ENCODE assay signal across 24 mouse cellular contexts in the genomic region with DNA sequence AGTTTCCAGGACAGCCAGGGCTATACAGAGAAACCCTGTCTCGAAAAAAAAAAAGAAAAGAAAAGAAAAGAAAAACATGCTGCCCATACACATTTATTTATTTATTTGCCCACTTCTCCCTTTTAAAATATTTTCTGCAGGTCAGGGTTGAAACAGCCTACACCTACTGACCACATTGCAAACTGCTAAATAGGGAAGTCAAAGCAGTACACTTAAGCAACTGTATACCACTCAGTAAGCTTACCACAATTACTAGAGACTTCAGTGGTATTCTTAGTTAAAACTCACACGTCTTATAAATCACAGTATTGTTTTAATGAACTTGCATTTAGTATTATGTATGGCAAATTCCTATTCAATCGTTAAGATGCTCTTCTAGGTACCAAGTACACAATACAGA. TPM values are rescaled to one million over a fixed set of nuclear protein-coding genes. Genes with fewer than 3 reads are reported as not detected.
DNase-seq lines count a peak whose midpoint lies in the region; ATAC-seq lines count a peak whose summit lies in the region.
"Had no signal": no experiment of that assay in that cellular context is flagged by ENCODE, and none has a peak within 500 bp of the region (broad histone marks: within the 10 kb centered on the region; RNA-seq: fewer than 3 reads in every experiment).

No protein-coding gene starts in this region.

- ATAC-seq in megakaryocyte, adult 5-6 weeks (ENCODE audit: poor library complexity, severe bottlenecking) = peak; percentile 43
- no peak for ATAC-seq in hindbrain, embryonic 12.5 days (ENCODE audit: low FRiP score)
- ATAC-seq: forebrain, embryonic 14.5 days; forebrain, postnatal 0 days; hindbrain, postnatal 0 days; inflammation-experienced regulatory T-cells, adult 6 months; intestine, embryonic 16.5 days; Patski had no signal

- peaks cover 21% of the 10 kb centered on the region for H3K4me1 ChIP-seq in hindbrain, embryonic 12.5 days

- H3K4me3 ChIP-seq in hindbrain, embryonic 12.5 days = no peak overlapping the region
- H3K4me3 ChIP-seq: embryonic facial prominence, embryonic 12.5 days; embryonic facial prominence, embryonic 15.5 days; hindbrain, embryonic 13.5 days had no signal

- no peaks in the 10 kb centered on the region for H3K36me3 ChIP-seq in splenic B cell, adult 2 months (ENCODE audit: control insufficient read depth, insufficient read depth, low read length, poor library complexity, severe bottlenecking)
- H3K36me3 ChIP-seq in hindbrain, embryonic 12.5 days = no peaks in the 10 kb centered on the region
- H3K36me3 ChIP-seq: embryonic facial prominence, embryonic 12.5 days; embryonic facial prominence, embryonic 15.5 days; hindbrain, embryonic 13.5 days had no signal

- DNase-seq in A20 (ENCODE audit: low read depth, low spot score) = peak; percentile 24
- DNase-seq in MEL-GATA-1-ER (ENCODE audit: extremely low read depth, low read depth) = peak; percentile 26
- peak; percentile 32 for DNase-seq in splenic B cell, adult 2 months (ENCODE audit: low read depth, low spot score)
- no peak for DNase-seq in neural tube, embryonic 10.5 days (ENCODE audit: extremely low spot score, low spot score)
- no peak for DNase-seq in left cerebral cortex, adult 9 months (ENCODE audit: low spot score in 2 of 2)
- DNase-seq: adrenal gland, postnatal 10 days; adrenal gland, postnatal 36 days; cerebellum, adult 18-20 months; cerebellum, adult 9-10 months; cerebellum, postnatal 14 days; forebrain, postnatal 0 days; gastrocnemius, postnatal 25 days had no signal

- WGBS in hindbrain, embryonic 12.5 days = 85% methylated on average over 3 of the region's 3 CpGs

- H3K4me2 ChIP-seq in hindbrain, embryonic 12.5 days (replicated peaks) = no peak overlapping the region
- H3K4me2 ChIP-seq: embryonic facial prominence, embryonic 12.5 days; embryonic facial prominence, embryonic 15.5 days; heart, embryonic 11.5 days had no signal

- no peak overlapping the region for H3K9ac ChIP-seq in hindbrain, embryonic 12.5 days
- H3K9ac ChIP-seq: embryonic facial prominence, embryonic 12.5 days; embryonic facial prominence, embryonic 15.5 days; forebrain, postnatal 0 days; hindbrain, embryonic 13.5 days had no signal

- no peaks in the 10 kb centered on the region for H3K9me3 ChIP-seq in hindbrain, embryonic 12.5 days (replicated peaks)
- H3K9me3 ChIP-seq: embryonic facial prominence, embryonic 12.5 days; embryonic facial prominence, embryonic 15.5 days; hindbrain, embryonic 13.5 days had no signal

- no peak overlapping the region for H3K27ac ChIP-seq in hindbrain, embryonic 12.5 days
- H3K27ac ChIP-seq: embryonic facial prominence, embryonic 12.5 days; embryonic facial prominence, embryonic 15.5 days; hindbrain, embryonic 13.5 days; hindbrain, postnatal 0 days had no signal

- H3K27me3 ChIP-seq in splenic B cell, adult 2 months (ENCODE audit: control insufficient read depth, insufficient read depth, low read length, poor library complexity, severe bottlenecking) = no peaks in the 10 kb centered on the region
- no peaks in the 10 kb centered on the region for H3K27me3 ChIP-seq in hindbrain, embryonic 12.5 days
- H3K27me3 ChIP-seq: CH12.LX; embryonic facial prominence, embryonic 12.5 days; embryonic facial prominence, embryonic 15.5 days; hindbrain, embryonic 13.5 days; Patski had no signal

RNA-seq across cellular contexts. Expression of a gene that starts 3.9 kb away (rescaled TPM):
- 128 and 143 TPM in 2 replicates for total RNA-seq in megakaryocyte, adult 5-6 weeks (2015)
- total RNA-seq in megakaryocyte, adult 5-6 weeks (2017) = 20.7 and 30.3 TPM in 2 replicates
- 108 and 112 TPM in 2 replicates for polyA plus RNA-seq in hindbrain, embryonic 12.5 days (2016; fragmentation: Nextera tagmentation; extraction: Ambion mirVana)

RNA-seq across cellular contexts. Expression of a gene that starts 40.5 kb away (rescaled TPM):
- 43.5 and 49.8 TPM in 2 replicates for total RNA-seq in megakaryocyte, adult 5-6 weeks (2015)
- 91.5 and 103 TPM in 2 replicates for total RNA-seq in megakaryocyte, adult 5-6 weeks (2017)
- polyA plus RNA-seq in hindbrain, embryonic 12.5 days (2016; fragmentation: Nextera tagmentation; extraction: Ambion mirVana) = 131 TPM in 2 replicates

Comparison
In these comparisons a context has a peak if more than half of its experiments do, and no peak if none do; other contexts are left out.
1. DNase-seq: peak in A20 (single experiment), MEL-GATA-1-ER (single experiment) and splenic B cell, adult 2 months (single experiment); none in neural tube, embryonic 10.5 days (single experiment) and left cerebral cortex, adult 9 months (0 of 2).